Mouse (Mus musculus) cerebellum, adult 2 months (tissue): Measurements from ENCODE around the gene Agap1. TPM values are rescaled to one million over a fixed set of nuclear protein-coding genes. Genes with fewer than 3 reads are reported as not detected.

Experiments used
- DNase-seq, 2 experiments: peaks; one replicate each; pipeline ENCODE4 v3.0.0; 2021
- H3K27ac ChIP-seq: fragments of 200-500 bp; 2 replicates; pipeline ENCODE4 v1.5.1; 2012; ENCODE audit warnings: low read length, control low read depth, inconsistent platforms; ENCODE audit not compliant: insufficient read depth
- H3K27me3 ChIP-seq: fragments of 200-500 bp; 2 replicates; pipeline ENCODE4 v1.6.1; 2012; ENCODE audit warnings: inconsistent platforms, mild to moderate bottlenecking, low read length, moderate library complexity; ENCODE audit not compliant: control insufficient read depth, insufficient read depth
- H3K4me1 ChIP-seq: fragments of 200-500 bp; 2 replicates; pipeline ENCODE4 v1.6.1; 2011; ENCODE audit warnings: low read length; ENCODE audit not compliant: control insufficient read depth, insufficient read depth
- H3K4me3 ChIP-seq: fragments of 200-500 bp; replicated peaks from 2 replicates; pipeline ENCODE3; 2011; ENCODE audit warnings: mild to moderate bottlenecking, low read depth, low read length, control low read depth; ENCODE audit not compliant: insufficient read depth
- CTCF ChIP-seq: fragments of 200-500 bp; IDR thresholded peaks from 2 replicates; pipeline ENCODE4 v1.5.1; 2011; ENCODE audit warnings: low read depth, mild to moderate bottlenecking, control low read depth, low read length, moderate library complexity, borderline replicate concordance; ENCODE audit not compliant: insufficient read depth
- POLR2A ChIP-seq: fragments of 200-500 bp; IDR thresholded peaks from 2 replicates; pipeline ENCODE4 v1.6.1; 2011; ENCODE audit warnings: low read length, control low read depth, borderline replicate concordance; ENCODE audit not compliant: insufficient read depth
- WGBS: fragments of 180-500 bp; shearing (Covaris S2); methylation state at CpG from one replicate; pipeline ENCODE4 v1.1.7; 2018; 5-methylcytosine and 5-hydroxymethylcytosine counted together
- polyA plus RNA-seq: library from polyadenylated mRNA; depleted of rRNA; stranded (reverse); fragments of >200 nt; gene quantifications from 2 replicates; pipeline ENCODE4 v1.2.3, GENCODE M21; 2012

Agap1 gene
- polyA plus RNA-seq, 1 experiment: 82.9 TPM

DNA sequence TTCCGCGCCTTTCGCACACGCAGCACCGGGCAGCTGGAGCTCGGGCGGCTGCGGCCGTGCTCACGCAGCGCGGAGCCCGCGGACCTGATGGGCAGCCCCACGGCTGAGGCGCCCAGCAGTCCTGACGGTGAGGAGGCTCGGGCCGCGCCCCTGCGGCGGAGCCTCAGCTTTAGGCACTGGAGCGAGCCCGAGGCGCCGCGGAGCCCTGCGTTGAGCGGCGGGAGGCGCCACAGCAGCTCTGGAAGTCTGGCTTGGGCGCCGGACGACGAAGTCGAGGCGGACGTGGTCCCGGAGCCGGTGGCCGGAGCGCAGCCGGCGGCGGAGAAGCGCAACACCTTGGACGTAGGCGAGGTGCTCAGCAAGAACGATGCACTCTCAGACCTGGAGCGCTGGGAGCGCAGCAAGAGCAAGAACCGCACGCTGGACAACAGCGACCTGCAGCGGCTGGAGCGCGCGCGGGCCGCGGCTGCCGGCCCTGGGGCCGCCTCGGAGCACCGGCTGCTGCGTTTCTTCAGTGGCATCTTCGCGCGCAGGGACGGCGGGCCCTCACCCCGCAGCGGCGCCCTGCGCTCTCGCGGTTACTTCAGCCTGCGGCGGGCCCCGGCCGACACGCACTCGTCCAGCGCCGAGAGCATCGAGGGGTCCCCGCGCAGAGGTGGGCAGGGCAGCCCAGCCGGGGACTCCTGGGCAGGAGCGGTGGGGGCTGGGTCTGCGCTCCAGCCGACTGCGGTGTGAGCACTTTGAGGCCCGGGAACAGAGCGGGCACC, 126.6 kb downstream of the Agap1 start:
- Histone ChIP-seq H3K27ac (peak overlapping the region; percentile 5; the same call in 1 of the 2 replicates), H3K27me3 (no peaks in the 10 kb centered on the region), H3K4me1 (peaks cover 29% of the 10 kb centered on the region), H3K4me3 (peak overlapping the region; percentile 53)
- under 1% methylated on average over 95 of the region's 95 CpGs for WGBS
- peak; percentile 73 to 76 for DNase-seq
- TF ChIP-seq POLR2A: no peak
- TF ChIP-seq CTCF: peak; percentile 64

DNA sequence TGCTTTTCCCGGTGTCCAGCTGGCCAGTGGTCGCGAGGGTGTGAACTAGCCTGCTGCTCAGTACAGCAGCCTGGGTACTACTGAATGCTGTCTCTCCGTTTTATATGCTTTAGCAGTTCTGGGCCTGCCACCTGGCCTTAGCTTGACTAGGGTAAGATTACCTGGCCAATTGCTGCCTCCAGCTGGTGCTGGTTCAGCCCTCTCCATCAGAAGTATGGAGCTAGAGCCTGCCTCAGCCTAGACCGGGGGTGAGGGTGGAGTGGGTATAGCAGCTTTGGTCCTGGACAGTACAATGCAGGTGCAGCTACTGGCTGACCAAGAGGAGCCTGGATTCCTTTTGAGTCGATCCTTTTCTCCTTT, 127.1 kb downstream of the Agap1 start:
- Histone ChIP-seq H3K27me3 (no peaks in the 10 kb centered on the region), H3K27ac (peak overlapping the region; percentile 5), H3K4me1 (peaks cover 28% of the 10 kb centered on the region), H3K4me3 (peak overlapping the region; percentile 53)
- TF ChIP-seq POLR2A (no peak), CTCF (no peak)
- DNase-seq: peak in 1 of 2 experiments; percentile 53
- 7% methylated on average over 6 of the region's 6 CpGs for WGBS

- WGBS: 91% methylated on average over 5 of the region's 5 CpGs
- H3K27ac ChIP-seq: no peak overlapping the region
- no peaks in the 10 kb centered on the region for H3K27me3 ChIP-seq
- TF ChIP-seq CTCF (no peak), POLR2A (no peak)
- H3K4me1 ChIP-seq: peaks cover 37% of the 10 kb centered on the region
- no peak for DNase-seq
- peak overlapping the region; percentile 23 for H3K4me3 ChIP-seq
These were observed 128.8 kb downstream of the Agap1 start for GRCm38 (mm10) chr1:89583369-89583768.

DNA sequence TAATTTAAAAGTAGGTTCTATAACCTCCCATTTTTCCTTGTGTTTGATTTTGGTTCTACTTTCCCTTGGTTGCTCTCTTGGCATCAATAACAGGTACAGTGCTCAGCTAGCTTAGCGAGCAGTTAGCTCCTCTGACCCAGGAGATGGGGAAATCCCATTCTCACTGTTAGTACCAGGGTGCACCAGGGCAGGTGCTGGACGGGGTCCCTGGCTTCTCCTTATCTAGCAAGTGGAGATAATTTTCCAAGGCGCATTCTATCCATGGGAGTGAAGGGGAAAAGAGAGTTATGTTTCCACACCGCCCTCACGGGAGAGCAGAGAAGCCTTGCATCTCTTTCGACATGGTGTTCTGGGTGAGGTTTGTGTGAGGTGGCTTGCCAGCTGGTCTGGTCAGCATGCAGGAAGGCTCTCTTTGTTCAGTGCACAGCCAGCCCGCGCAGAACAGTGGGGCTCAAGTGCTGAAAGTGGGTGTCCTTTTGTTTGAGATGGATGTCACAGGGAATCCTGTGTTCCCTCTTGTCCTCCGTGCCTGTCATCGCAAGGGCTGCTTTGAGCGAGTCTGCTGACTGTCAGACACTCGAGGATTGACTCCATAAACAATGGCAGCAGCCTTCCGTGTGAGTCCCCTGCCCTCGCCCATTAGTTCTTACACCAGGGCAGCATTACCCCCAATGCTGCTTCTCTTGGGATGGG, 132.5 kb downstream of the Agap1 start:
- DNase-seq: no peak
- Histone ChIP-seq H3K27me3 (no peaks in the 10 kb centered on the region), H3K27ac (peak overlapping the region; percentile 75), H3K4me3 (no peak overlapping the region), H3K4me1 (peaks cover 43% of the 10 kb centered on the region)
- no peak for TF ChIP-seq POLR2A
- TF ChIP-seq CTCF: no peak
- 63% methylated on average over 14 of the region's 14 CpGs for WGBS

DNA sequence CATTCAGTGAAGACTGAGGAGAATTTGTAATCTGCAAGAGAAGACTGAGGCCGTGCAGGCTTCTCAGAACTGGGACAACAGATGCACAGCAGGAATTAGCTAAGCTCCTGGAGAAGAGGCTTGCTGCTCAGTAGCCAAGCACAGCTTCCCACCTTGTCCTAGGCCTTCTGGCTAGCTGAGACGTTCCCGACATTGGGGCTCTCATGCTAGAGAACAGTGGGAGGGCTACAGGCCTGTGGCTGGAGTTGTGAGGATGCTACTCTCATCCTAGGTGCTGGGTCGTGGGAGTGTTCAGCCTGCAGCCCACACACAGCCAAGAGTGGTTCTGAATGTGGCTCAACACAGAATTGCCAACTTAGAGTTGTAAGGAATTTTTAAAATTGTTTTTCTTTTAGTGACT, 133.5 kb downstream of the Agap1 start:
- Histone ChIP-seq H3K4me3 (no peak overlapping the region), H3K27ac (peak overlapping the region; percentile 29; the same call in 1 of the 2 replicates), H3K27me3 (no peaks in the 10 kb centered on the region)

DNA sequence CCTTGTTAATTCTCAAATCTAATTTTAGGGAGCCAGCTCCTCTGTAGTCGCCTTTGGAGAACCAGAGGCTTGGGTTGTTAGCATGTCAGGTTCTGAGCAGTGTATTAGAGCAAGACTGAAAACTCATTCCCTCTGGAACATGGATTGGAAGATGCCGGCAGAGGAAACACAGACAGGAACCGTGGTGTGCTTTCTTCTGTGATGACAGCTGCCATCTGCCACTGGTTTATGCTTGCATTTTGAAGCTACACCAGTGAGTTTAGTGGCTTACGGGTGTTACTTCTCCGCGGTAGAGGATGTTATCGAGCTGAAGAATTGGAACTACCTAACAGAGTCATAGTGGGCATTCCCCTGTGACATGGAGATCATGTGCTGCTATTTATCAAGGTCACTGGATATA, 136.4 kb downstream of the Agap1 start:
- Histone ChIP-seq H3K27me3 (no peaks in the 10 kb centered on the region), H3K4me3 (no peak overlapping the region), H3K27ac (peak overlapping the region; percentile 8), H3K4me1 (peaks cover 35% of the 10 kb centered on the region)
- peak in 1 of 2 experiments; percentile 60 for DNase-seq
- 17% methylated on average over 7 of the region's 7 CpGs for WGBS
- TF ChIP-seq POLR2A: no peak

More for the DNA sequence above, 133.5 kb downstream of the Agap1 start:
- WGBS: 10% methylated on average over 4 of the region's 4 CpGs
- DNase-seq: no peak
- peaks cover 36% of the 10 kb centered on the region for H3K4me1 ChIP-seq
- no peak for TF ChIP-seq CTCF

- Histone ChIP-seq H3K4me1 (peaks cover 30% of the 10 kb centered on the region), H3K27me3 (no peaks in the 10 kb centered on the region), H3K27ac (no peak overlapping the region), H3K4me3 (no peak overlapping the region)
- no peak for DNase-seq
- 67% methylated on average over 4 of the region's 4 CpGs for WGBS
- TF ChIP-seq POLR2A (no peak), CTCF (no peak)
These were observed 138.6 kb downstream of the Agap1 start for GRCm38 (mm10) chr1:89593219-89593618.

- Histone ChIP-seq H3K27me3 (no peaks in the 10 kb centered on the region), H3K4me3 (no peak overlapping the region), H3K4me1 (peaks cover 42% of the 10 kb centered on the region), H3K27ac (no peak overlapping the region)
- 51% methylated on average over 8 of the region's 8 CpGs for WGBS
- TF ChIP-seq POLR2A (no peak), CTCF (no peak)
- DNase-seq: no peak
These were observed 140.4 kb downstream of the Agap1 start for GRCm38 (mm10) chr1:89594999-89595398.
